Mouse (Mus musculus) C2C12 (cell line): ENCODE measurements around the gene Eif5a2.

Source experiments
- CEBPB ChIP-seq: IDR thresholded peaks from one replicate; pipeline ENCODE4 v1.6.1; 2011; ENCODE audit warnings: low read depth, mild to moderate bottlenecking, control low read depth, moderate library complexity
- CTCF ChIP-seq: IDR thresholded peaks from one replicate; pipeline ENCODE4 v1.5.1; 2011; ENCODE audit not compliant: control insufficient read depth, insufficient read depth, insufficient read length
- MAX ChIP-seq: IDR thresholded peaks from one replicate; pipeline ENCODE4 v1.6.1; 2011; ENCODE audit warnings: mild to moderate bottlenecking, control low read depth
- MYOD1 ChIP-seq: IDR thresholded peaks from one replicate; pipeline ENCODE4 v1.6.1; 2011; ENCODE audit warnings: low read depth; ENCODE audit not compliant: control insufficient read depth, insufficient read length
- USF1 ChIP-seq: IDR thresholded peaks from one replicate; pipeline ENCODE4 v1.6.1; 2011; ENCODE audit warnings: low read depth, mild to moderate bottlenecking, control low read depth, moderate library complexity

GRCm38 (mm10) chr3:28811441-28811840 lies 30.4 kb downstream of the Eif5a2 start:
- TF ChIP-seq CTCF (no peak), CEBPB (no peak), MAX (no peak), USF1 (no peak), MYOD1 (no peak)
